ENCODE assay signal across 9 mouse cellular contexts in genomic region chr2:27835758-27836460, GRCm38 (mm10). TPM values are rescaled to one million over a fixed set of nuclear protein-coding genes. Genes with fewer than 3 reads are reported as not detected.
DNase-seq lines count a peak whose midpoint lies in the region; ATAC-seq lines count a peak whose summit lies in the region.
"Had no signal": no experiment of that assay in that cellular context is flagged by ENCODE, and none has a peak within 500 bp of the region (broad histone marks: within the 10 kb centered on the region; RNA-seq: fewer than 3 reads in every experiment).

No protein-coding gene starts in this region.

- H3K27ac ChIP-seq in liver, embryonic 11.5 days (ENCODE audit: low read depth, low read length), result peak overlapping the region; percentile 6; the same call in 1 of the 2 replicates
- no peak overlapping the region; the same call in 1 of the 2 replicates for H3K27ac ChIP-seq in liver, embryonic 12.5 days
- 0 out of 2 replicates have a peak overlapping the region, but pooled peaks have one; percentile 40 for H3K27ac ChIP-seq in forebrain, embryonic 13.5 days
- H3K27ac ChIP-seq in midbrain, embryonic 14.5 days (replicated peaks; ENCODE audit: low read depth, low read length), result peak overlapping the region; percentile 58; the same call in 1 of the 2 replicates
- H3K27ac ChIP-seq: liver, embryonic 13.5 days had no signal

- peaks cover 4% of the 10 kb centered on the region; the same call in 1 of the 2 replicates for H3K4me1 ChIP-seq in liver, embryonic 11.5 days (replicated peaks; ENCODE audit: control insufficient read depth, insufficient read depth, low read length)
- no peaks in the 10 kb centered on the region for H3K4me1 ChIP-seq in liver, embryonic 12.5 days
- peaks cover 42% of the 10 kb centered on the region for H3K4me1 ChIP-seq in forebrain, embryonic 13.5 days
- H3K4me1 ChIP-seq in midbrain, embryonic 14.5 days (ENCODE audit: control insufficient read depth, insufficient read depth, low read length), result peaks cover 21% of the 10 kb centered on the region
- H3K4me1 ChIP-seq: liver, embryonic 13.5 days had no signal

- 52% methylated on average over 10 of the region's 10 CpGs for WGBS in liver, embryonic 11.5 days
- WGBS in liver, embryonic 12.5 days (ENCODE audit: insufficient replicate concordance), result 43% methylated on average over 10 of the region's 10 CpGs
- WGBS in forebrain, embryonic 13.5 days, result 24% methylated on average over 10 of the region's 10 CpGs
- WGBS in midbrain, embryonic 14.5 days, result 18% methylated on average over 10 of the region's 10 CpGs

- no peaks in the 10 kb centered on the region for H3K9me3 ChIP-seq in liver, embryonic 11.5 days (ENCODE audit: control insufficient read depth, low read length)
- no peaks in the 10 kb centered on the region for H3K9me3 ChIP-seq in liver, embryonic 12.5 days (replicated peaks)
- H3K9me3 ChIP-seq in forebrain, embryonic 13.5 days (replicated peaks), result no peaks in the 10 kb centered on the region
- H3K9me3 ChIP-seq in midbrain, embryonic 14.5 days (ENCODE audit: control insufficient read depth, low read length), result no peaks in the 10 kb centered on the region
- H3K9me3 ChIP-seq: liver, embryonic 13.5 days had no signal

- H3K9ac ChIP-seq in liver, embryonic 11.5 days (ENCODE audit: low read depth, low read length), result no peak overlapping the region
- H3K9ac ChIP-seq in liver, embryonic 12.5 days, result no peak overlapping the region
- H3K9ac ChIP-seq in forebrain, embryonic 13.5 days, result no peak overlapping the region
- H3K9ac ChIP-seq in midbrain, embryonic 14.5 days (replicated peaks; ENCODE audit: low read length), result no peak overlapping the region; the same call in 1 of the 2 replicates
- H3K9ac ChIP-seq: liver, embryonic 13.5 days had no signal

- no peaks in the 10 kb centered on the region for H3K36me3 ChIP-seq in liver, embryonic 11.5 days (ENCODE audit: control insufficient read depth, insufficient read depth, low read length)
- H3K36me3 ChIP-seq in liver, embryonic 12.5 days, result no peaks in the 10 kb centered on the region
- no peaks in the 10 kb centered on the region for H3K36me3 ChIP-seq in forebrain, embryonic 13.5 days (ENCODE audit: poor library complexity, severe bottlenecking)
- H3K36me3 ChIP-seq in midbrain, embryonic 14.5 days (ENCODE audit: control insufficient read depth, insufficient read depth, low read length), result no peaks in the 10 kb centered on the region
- H3K36me3 ChIP-seq: liver, embryonic 13.5 days had no signal

- no peak for DNase-seq in liver, embryonic 11.5 days (ENCODE audit: low spot score)
- DNase-seq in layer of hippocampus, adult 18-20 months (ENCODE audit: low spot score in 2 of 2), result peak; percentile 62 to 77
- DNase-seq in midbrain, embryonic 14.5 days, result peak; percentile 77
- DNase-seq in spleen, adult 12 weeks (ENCODE audit: low spot score), result no peak
- DNase-seq in natural killer cell, adult 2 months (ENCODE audit: low spot score in 2 of 2), result no peak
- no peak for DNase-seq in cerebellum, postnatal 25 days
- DNase-seq: liver, embryonic 13.5 days had no signal

- H3K27me3 ChIP-seq in liver, embryonic 11.5 days (replicated peaks; ENCODE audit: control insufficient read depth, insufficient read depth, low read length), result no peaks in the 10 kb centered on the region
- no peaks in the 10 kb centered on the region for H3K27me3 ChIP-seq in liver, embryonic 12.5 days (replicated peaks)
- H3K27me3 ChIP-seq in forebrain, embryonic 13.5 days, result no peaks in the 10 kb centered on the region
- H3K27me3 ChIP-seq in midbrain, embryonic 14.5 days (ENCODE audit: control insufficient read depth, insufficient read depth, low read length), result no peaks in the 10 kb centered on the region
- H3K27me3 ChIP-seq: liver, embryonic 13.5 days had no signal

- H3K4me3 ChIP-seq in liver, embryonic 11.5 days (ENCODE audit: low read depth, low read length), result no peak overlapping the region
- H3K4me3 ChIP-seq in liver, embryonic 12.5 days, result no peak overlapping the region
- no peak overlapping the region for H3K4me3 ChIP-seq in forebrain, embryonic 13.5 days
- H3K4me3 ChIP-seq in midbrain, embryonic 14.5 days (replicated peaks; ENCODE audit: low read depth, low read length), result no peak overlapping the region
- H3K4me3 ChIP-seq: liver, embryonic 13.5 days had no signal

- H3K4me2 ChIP-seq in liver, embryonic 11.5 days, result no peak overlapping the region
- no peak overlapping the region for H3K4me2 ChIP-seq in liver, embryonic 12.5 days
- H3K4me2 ChIP-seq in forebrain, embryonic 13.5 days, result 0 out of 2 replicates have a peak overlapping the region, but pooled peaks have one; percentile 8
- H3K4me2 ChIP-seq in midbrain, embryonic 14.5 days (ENCODE audit: low read length), result no peak overlapping the region
- H3K4me2 ChIP-seq: liver, embryonic 13.5 days had no signal

- no peak for ATAC-seq in liver, embryonic 11.5 days (replicated peaks; ENCODE audit: low FRiP score)
- no peak for ATAC-seq in liver, embryonic 12.5 days
- peak; percentile 58; the same call in 1 of the 2 replicates for ATAC-seq in forebrain, embryonic 13.5 days
- ATAC-seq in midbrain, embryonic 14.5 days (ENCODE audit: low FRiP score, low TSS enrichment), result no peak

RNA-seq across cellular contexts. Expression of gene Col5a1, which starts 50.3 kb away (rescaled TPM):
- 23.3 and 27.9 TPM in 2 replicates for polyA plus RNA-seq in liver, embryonic 11.5 days (2014; fragmentation: Nextera tagmentation; extraction: Ambion mirVana)
- 15.0 and 15.4 TPM in 2 replicates for polyA plus RNA-seq in liver, embryonic 12.5 days (2016; fragmentation: Nextera tagmentation; extraction: Ambion mirVana)
- 6.1 and 6.5 TPM in 2 replicates for polyA plus RNA-seq in forebrain, embryonic 13.5 days (2015; fragmentation: Nextera tagmentation; extraction: Ambion mirVana)
- total RNA-seq in layer of hippocampus, adult 18-20 months (2021), result 1 to 10 TPM; 3.3 to 3.7 TPM
- 2.8 and 8.5 TPM in 2 replicates for polyA plus RNA-seq in midbrain, embryonic 14.5 days (2014; fragmentation: Nextera tagmentation; extraction: Ambion mirVana)

Comparison
In these comparisons a context has a peak if more than half of its experiments do, and no peak if none do; other contexts are left out.
1. DNase-seq: peak in layer of hippocampus, adult 18-20 months (2 of 2) and midbrain, embryonic 14.5 days (single experiment); none in liver, embryonic 11.5 days (single experiment), spleen, adult 12 weeks (single experiment), natural killer cell, adult 2 months (0 of 2) and cerebellum, postnatal 25 days (0 of 2).